Mouse (Mus musculus) stomach, embryonic 16.5 days (tissue): ENCODE measurements at regions not wholly inside any gene's neighbourhood (a gene's known extent, or its start where the extent isn't known, plus 50 kb on each side); places are given as distances from the start of the nearest gene placed in this dataset.

Experiments
- ATAC-seq: fragments of 200-750 bp; cut with Nextera tagmentation; 2 replicates; pipeline ENCODE4 v1.8.0; 2017; ENCODE audit warnings: moderate number of reproducible peaks, moderate TSS enrichment; ENCODE audit not compliant: insufficient read depth, low FRiP score
- H3K27ac ChIP-seq: fragments of 300-500 bp; sonication (generic); 2 replicates; pipeline ENCODE4 v1.5.1; 2014; ENCODE audit warnings: low read length
- H3K27me3 ChIP-seq: fragments of 300-500 bp; sonication (generic); 2 replicates; pipeline ENCODE4 v1.6.1; 2014; ENCODE audit warnings: low read length, control low read depth, mixed read lengths; ENCODE audit not compliant: control insufficient read depth, insufficient read depth
- H3K36me3 ChIP-seq: fragments of 300-500 bp; sonication (generic); 2 replicates; pipeline ENCODE4 v1.6.1; 2014; ENCODE audit warnings: low read length; ENCODE audit not compliant: control insufficient read depth, insufficient read depth
- H3K4me1 ChIP-seq: fragments of 300-500 bp; sonication (generic); 2 replicates; pipeline ENCODE4 v1.6.1; 2014; ENCODE audit warnings: low read length, control low read depth, mixed read lengths; ENCODE audit not compliant: control insufficient read depth, insufficient read depth
- H3K4me2 ChIP-seq: fragments of 300-500 bp; sonication (generic); 2 replicates; pipeline ENCODE4 v1.6.1; 2014; ENCODE audit warnings: low read depth, low read length, mixed read lengths
- H3K4me3 ChIP-seq: fragments of 300-500 bp; sonication (generic); replicated peaks from 2 replicates; pipeline ENCODE4 v1.5.1; 2014; ENCODE audit warnings: mild to moderate bottlenecking, low read length
- H3K9ac ChIP-seq: fragments of 300-500 bp; sonication (generic); 2 replicates; pipeline ENCODE4 v1.6.1; 2014; ENCODE audit warnings: low read length
- H3K9me3 ChIP-seq: fragments of 300-500 bp; sonication (generic); replicated peaks from 2 replicates; pipeline ENCODE4 v1.6.1; 2016; ENCODE audit warnings: low read length, control low read depth; ENCODE audit not compliant: control insufficient read depth
- WGBS: fragments of 180-500 bp; shearing (Covaris S2); extraction: QIAGEN DNeasy Blood & Tissue Kit; methylation state at CpG from one replicate; pipeline ENCODE4 v1.1.7; 2014; 5-methylcytosine and 5-hydroxymethylcytosine counted together

DNA sequence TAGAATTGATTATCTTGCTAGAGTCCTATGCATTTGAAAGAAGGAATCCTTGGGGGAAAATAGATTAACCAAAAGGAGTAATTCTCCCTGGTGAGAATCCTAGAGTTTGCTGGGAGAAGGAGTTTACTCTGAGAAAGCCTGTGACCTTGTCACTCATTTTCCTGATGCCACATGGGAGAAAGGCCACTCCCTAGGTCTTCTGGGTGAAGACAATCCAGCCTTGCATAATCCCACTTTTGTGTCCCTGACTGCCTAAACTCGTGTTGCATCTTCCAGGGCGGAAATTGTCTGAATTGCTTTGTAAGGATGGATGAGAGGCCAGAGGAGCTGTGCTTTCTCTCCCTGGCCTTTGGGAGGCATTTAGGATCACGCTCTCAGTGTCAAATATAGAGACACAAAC, 490.2 kb downstream of the Slc4a3 start:
- Histone ChIP-seq H3K4me3 (no peak overlapping the region), H3K27ac (no peak overlapping the region), H3K9ac (no peak overlapping the region), H3K4me2 (no peak overlapping the region), H3K9me3 (no peaks in the 10 kb centered on the region), H3K27me3 (no peaks in the 10 kb centered on the region), H3K36me3 (no peaks in the 10 kb centered on the region), H3K4me1 (peaks cover 5% of the 10 kb centered on the region; the same call in 1 of the 2 replicates)
- WGBS, result 57% methylated on average over 3 of the region's 3 CpGs
- no peak for ATAC-seq

DNA sequence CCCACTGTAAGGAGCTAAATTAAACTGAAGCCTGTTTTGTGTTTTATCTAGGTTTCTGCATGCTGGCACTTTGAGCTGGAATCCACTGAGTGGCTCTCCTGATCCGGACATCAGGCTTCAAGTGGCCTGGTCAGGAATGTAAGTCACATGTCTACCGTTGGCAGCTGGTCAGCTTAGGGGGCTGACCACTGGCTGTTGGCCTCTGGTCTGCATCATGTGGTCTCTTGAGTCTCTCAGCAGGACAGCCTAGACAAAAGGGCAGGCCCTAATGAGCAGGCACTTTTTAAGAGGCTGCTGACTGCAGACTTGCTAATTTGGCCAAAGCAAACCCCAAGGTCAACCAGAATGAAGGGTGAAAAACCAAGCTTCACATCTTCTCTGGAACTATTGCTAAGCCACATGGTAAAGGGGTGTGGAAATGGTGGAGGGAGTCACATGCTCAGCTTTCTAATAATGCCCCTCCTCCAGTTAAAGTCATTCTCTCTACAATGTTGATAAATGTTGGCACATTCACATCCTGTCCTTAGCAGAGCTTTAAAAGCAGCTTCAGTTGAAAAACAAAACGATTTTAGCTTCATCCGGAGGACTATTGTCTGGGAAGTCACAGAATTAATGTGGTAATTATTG, 493.1 kb downstream of the Slc4a3 start:
- WGBS, result 54% methylated on average over 4 of the region's 4 CpGs
- no peak for ATAC-seq
- no peaks in the 10 kb centered on the region for H3K36me3 ChIP-seq
- H3K4me3 ChIP-seq, result no peak overlapping the region
- no peaks in the 10 kb centered on the region for H3K9me3 ChIP-seq
- no peak overlapping the region for H3K4me2 ChIP-seq
- H3K4me1 ChIP-seq, result no peaks in the 10 kb centered on the region
- no peak overlapping the region for H3K27ac ChIP-seq
- H3K27me3 ChIP-seq, result no peaks in the 10 kb centered on the region
- H3K9ac ChIP-seq, result no peak overlapping the region

DNA sequence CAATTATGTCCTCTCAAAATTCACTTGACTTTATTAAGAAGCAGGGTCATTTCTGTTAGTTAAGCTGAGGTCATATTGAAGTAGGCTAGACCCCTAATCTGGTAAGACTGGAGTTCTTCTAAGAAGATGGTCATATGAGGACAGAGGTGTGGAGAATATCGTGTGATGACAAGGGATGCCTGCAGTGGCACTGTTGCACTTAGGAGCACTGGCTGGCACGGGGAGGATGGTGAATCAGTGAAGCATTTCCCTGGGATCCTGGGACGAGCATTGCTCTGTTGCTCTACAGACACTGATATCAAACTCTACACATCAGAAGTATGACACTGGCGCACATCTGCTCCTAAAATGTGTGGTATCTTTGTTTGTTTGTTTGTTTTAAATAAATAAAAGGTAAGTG, 493.6 kb downstream of the Slc4a3 start:
- ATAC-seq, result no peak
- Histone ChIP-seq H3K9me3 (no peaks in the 10 kb centered on the region), H3K4me1 (no peaks in the 10 kb centered on the region), H3K27ac (no peak overlapping the region), H3K4me2 (no peak overlapping the region), H3K4me3 (no peak overlapping the region), H3K9ac (no peak overlapping the region), H3K27me3 (no peaks in the 10 kb centered on the region), H3K36me3 (no peaks in the 10 kb centered on the region)
- 85% methylated on average over 4 of the region's 4 CpGs for WGBS

DNA sequence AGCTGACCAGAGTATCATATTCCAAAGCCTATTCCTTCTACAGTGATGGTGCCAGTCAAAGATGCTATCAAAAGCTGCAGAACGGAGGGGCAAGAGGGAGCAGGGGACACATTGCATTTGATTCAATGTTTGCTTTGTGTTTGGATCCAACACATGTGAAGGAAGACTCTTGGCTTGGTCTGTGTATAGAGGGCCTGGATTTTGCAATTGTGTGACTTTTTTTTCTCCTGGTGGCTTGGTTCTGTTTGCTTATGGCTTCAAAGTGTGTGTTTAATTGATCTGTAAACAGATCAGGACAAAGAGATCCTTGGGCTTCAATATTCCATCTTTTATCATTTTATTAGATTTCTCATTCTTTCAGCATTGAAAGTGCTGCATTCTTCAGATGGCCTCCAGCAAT, 504.2 kb downstream of the Slc4a3 start:
- H3K27me3 ChIP-seq, result no peaks in the 10 kb centered on the region
- no peak overlapping the region for H3K4me3 ChIP-seq
- WGBS, result 69% methylated on average over 1 of the region's 1 CpGs
- H3K9me3 ChIP-seq, result no peaks in the 10 kb centered on the region
- no peaks in the 10 kb centered on the region for H3K36me3 ChIP-seq
- no peak for ATAC-seq
- H3K9ac ChIP-seq, result no peak overlapping the region
- H3K4me2 ChIP-seq, result no peak overlapping the region
- no peak overlapping the region for H3K27ac ChIP-seq
- no peaks in the 10 kb centered on the region for H3K4me1 ChIP-seq

DNA sequence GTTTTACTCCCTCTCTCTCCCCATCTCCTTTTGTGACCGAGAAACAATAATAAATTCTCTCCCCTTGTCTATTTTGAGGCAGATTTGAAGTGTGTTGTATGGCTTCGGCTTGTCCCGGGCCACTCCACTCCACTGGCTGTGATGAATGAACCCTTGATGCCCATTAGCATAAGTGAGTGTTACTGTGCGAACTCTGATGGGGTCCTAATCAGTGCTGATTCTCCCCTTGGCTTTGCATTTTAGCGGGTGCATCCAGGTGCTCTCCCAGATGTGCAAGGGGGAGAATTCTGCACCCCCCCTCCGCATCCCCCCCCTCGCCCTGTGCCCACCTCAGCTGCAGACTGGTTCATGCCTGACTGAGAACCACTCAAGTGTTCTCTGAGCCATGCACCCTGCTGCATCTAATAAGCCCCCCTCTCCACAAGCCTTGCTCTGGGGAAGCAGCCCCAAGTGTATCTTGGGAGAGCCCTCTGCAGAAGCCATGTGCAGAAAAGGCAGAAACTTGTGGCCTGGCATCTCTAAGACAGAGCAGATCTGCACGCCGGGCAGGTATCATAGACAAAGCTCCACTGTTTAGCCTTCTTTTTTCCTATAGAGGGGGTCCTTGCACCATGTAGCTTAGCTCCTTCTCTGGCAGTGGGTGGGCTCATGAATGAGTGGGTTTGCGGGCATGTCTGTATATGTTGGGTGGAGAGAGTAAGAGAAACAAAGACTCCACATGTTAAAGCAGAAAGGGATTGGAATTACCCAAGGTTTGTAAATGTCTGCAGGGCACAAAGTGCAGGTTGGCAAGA, 507.5 kb downstream of the Slc4a3 start:
- Histone ChIP-seq H3K9me3 (no peaks in the 10 kb centered on the region), H3K9ac (no peak overlapping the region), H3K27me3 (no peaks in the 10 kb centered on the region), H3K4me3 (no peak overlapping the region), H3K27ac (no peak overlapping the region), H3K36me3 (no peaks in the 10 kb centered on the region), H3K4me1 (no peaks in the 10 kb centered on the region), H3K4me2 (no peak overlapping the region)
- WGBS, result 69% methylated on average over 10 of the region's 10 CpGs
- ATAC-seq, result no peak

DNA sequence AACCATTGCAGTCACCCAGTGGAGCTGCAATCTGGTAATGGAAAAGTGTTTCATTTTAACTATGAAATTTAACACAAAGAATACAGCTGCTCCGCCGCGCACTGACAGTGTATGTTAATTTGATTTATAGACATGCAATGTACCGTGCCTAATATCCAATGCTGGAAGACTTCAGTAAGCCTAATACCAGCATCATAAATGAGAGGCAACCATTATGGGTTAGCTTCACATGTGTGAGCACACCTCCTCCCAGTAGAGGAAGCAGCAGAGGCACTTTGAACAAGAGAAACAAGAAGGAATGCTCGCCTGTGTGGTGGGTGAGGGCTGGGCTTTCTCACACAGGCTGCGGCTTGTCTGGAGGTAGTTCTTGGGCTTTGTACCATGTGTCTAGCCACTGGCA, 519.7 kb downstream of the Slc4a3 start:
- ATAC-seq, result no peak
- no peak overlapping the region for H3K4me2 ChIP-seq
- no peak overlapping the region for H3K4me3 ChIP-seq
- H3K9ac ChIP-seq, result no peak overlapping the region
- H3K4me1 ChIP-seq, result 0 out of 2 replicates have a peak, but pooled peaks cover 3% of the 10 kb centered on the region
- no peaks in the 10 kb centered on the region for H3K27me3 ChIP-seq
- H3K36me3 ChIP-seq, result no peaks in the 10 kb centered on the region
- 51% methylated on average over 6 of the region's 6 CpGs for WGBS
- no peak overlapping the region for H3K27ac ChIP-seq
- H3K9me3 ChIP-seq, result no peaks in the 10 kb centered on the region

DNA sequence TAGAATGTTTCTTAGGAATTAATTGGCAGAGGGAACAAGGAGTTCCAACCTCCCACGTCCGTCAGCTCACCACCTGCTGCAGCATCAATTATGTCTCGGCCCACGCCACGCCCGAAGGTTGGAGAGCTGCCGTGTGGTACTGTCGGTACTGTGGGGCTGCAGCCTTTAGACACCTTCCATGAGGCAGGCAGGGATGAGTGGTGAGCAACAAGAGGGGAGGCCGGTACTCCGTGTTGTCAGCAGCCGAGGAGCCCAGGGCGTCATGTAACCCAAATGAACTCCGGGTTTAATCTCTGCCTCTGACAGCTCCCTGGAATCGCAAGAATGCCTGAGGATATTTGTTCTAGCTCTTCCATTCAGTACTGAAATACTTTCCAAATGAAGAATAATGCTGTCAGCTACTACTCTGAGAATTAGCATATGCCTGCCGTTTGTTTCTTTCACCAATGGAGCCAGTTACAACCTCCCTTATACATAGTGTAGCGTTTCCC, 524.8 kb downstream of the Slc4a3 start:
- Histone ChIP-seq H3K9me3 (no peaks in the 10 kb centered on the region), H3K4me1 (0 out of 2 replicates have a peak, but pooled peaks cover 1% of the 10 kb centered on the region), H3K27me3 (no peaks in the 10 kb centered on the region), H3K27ac (no peak overlapping the region), H3K9ac (no peak overlapping the region), H3K36me3 (no peaks in the 10 kb centered on the region), H3K4me3 (no peak overlapping the region), H3K4me2 (no peak overlapping the region)
- WGBS, result 48% methylated on average over 16 of the region's 16 CpGs
- ATAC-seq, result no peak

DNA sequence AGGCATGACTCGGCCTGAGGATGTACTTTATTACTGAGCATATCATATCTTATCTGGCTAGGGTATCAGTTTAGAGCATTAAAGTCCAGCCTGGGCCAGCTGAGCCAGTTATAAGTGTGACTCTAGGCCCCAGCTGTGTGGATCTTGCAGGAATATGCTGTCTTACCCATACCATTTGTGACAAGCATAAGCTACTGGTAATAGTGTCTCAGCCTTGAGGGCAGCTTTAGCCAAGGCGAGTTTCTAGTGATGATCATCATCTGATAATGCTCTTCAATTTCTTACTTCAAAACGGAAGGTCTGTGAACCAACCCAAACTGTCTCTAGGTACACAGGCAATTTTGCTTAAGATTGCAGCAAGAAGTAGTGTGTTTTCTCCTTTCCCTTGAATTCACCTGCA, 529.1 kb downstream of the Slc4a3 start:
- no peaks in the 10 kb centered on the region for H3K27me3 ChIP-seq
- no peak for ATAC-seq
- WGBS, result 53% methylated on average over 3 of the region's 3 CpGs
- H3K9ac ChIP-seq, result no peak overlapping the region
- H3K4me2 ChIP-seq, result no peak overlapping the region
- H3K9me3 ChIP-seq, result no peaks in the 10 kb centered on the region
- H3K27ac ChIP-seq, result no peak overlapping the region
- H3K4me1 ChIP-seq, result peaks cover 5% of the 10 kb centered on the region; the same call in 1 of the 2 replicates
- H3K4me3 ChIP-seq, result no peak overlapping the region
- H3K36me3 ChIP-seq, result no peaks in the 10 kb centered on the region

DNA sequence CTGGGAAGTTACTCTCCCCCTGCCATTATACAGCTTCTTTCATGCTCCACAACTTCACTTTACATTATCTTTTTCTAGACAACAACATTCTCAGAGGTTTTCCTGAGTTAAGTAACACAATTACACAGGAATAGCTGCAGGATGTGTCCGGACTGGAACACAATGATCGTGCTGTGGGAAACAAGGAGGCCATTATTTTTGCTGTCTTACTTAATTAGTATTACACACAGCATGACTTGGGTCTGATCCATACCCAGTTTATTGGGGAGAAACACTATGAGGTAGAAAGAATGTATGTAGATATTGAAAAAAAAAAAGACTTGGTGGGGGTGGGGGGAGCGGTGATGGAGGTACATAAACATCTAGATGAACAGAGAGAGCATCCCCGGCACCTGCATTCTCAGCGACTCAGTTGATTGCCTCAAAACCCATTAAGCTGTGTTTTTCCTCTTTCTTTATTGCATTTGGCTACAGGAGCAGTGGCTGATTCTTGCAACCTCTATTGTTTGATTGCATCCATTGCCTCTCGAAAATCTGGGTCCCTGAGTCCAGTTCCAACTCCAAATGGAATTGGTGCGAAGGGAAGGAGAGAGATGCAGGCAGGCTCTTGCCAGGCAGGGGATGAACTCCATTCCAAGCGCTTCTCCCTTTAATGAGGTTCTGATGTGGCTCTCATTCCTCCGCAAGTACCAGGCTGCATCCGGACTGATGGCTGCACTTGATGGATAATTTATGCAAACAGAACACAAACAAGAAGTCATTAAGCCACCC, 529.8 kb downstream of the Slc4a3 start:
- H3K27ac ChIP-seq, result no peak overlapping the region
- peaks cover 5% of the 10 kb centered on the region; the same call in 1 of the 2 replicates for H3K4me1 ChIP-seq
- no peaks in the 10 kb centered on the region for H3K36me3 ChIP-seq
- H3K9me3 ChIP-seq, result no peaks in the 10 kb centered on the region
- 70% methylated on average over 10 of the region's 10 CpGs for WGBS
- H3K9ac ChIP-seq, result no peak overlapping the region
- H3K4me3 ChIP-seq, result no peak overlapping the region
- H3K27me3 ChIP-seq, result no peaks in the 10 kb centered on the region
- no peak overlapping the region for H3K4me2 ChIP-seq
- no peak for ATAC-seq
